Mouse (Mus musculus) telencephalon, adult 2 months (tissue): Measurements from ENCODE around the gene Tenm1.

Experiments
- DNase-seq: peaks from one replicate; pipeline ENCODE4 v3.0.0-alpha.2; 2011; ENCODE audit warnings: low read depth, low spot score

The Tenm1 gene

DNA sequence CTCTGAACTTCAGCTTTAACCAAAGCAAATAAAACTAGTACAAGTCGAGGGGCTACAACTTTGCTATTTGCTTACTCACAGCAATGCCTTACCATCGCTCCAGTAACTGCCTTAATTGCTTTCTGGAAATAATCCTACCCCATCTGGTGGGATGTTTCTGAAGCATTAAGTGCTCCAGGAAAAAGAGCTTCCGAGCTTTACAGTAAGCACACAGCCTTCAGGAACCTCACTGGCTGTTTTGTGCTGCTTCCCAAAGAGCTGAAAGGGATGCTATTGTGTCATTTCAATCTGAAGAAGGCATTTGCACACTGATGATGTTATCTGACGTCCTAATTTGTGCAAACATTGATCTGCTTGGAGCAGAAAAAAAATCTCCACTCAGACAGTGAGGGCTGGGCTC, 647.4 kb downstream of the Tenm1 start:
- DNase-seq = no peak

DNA sequence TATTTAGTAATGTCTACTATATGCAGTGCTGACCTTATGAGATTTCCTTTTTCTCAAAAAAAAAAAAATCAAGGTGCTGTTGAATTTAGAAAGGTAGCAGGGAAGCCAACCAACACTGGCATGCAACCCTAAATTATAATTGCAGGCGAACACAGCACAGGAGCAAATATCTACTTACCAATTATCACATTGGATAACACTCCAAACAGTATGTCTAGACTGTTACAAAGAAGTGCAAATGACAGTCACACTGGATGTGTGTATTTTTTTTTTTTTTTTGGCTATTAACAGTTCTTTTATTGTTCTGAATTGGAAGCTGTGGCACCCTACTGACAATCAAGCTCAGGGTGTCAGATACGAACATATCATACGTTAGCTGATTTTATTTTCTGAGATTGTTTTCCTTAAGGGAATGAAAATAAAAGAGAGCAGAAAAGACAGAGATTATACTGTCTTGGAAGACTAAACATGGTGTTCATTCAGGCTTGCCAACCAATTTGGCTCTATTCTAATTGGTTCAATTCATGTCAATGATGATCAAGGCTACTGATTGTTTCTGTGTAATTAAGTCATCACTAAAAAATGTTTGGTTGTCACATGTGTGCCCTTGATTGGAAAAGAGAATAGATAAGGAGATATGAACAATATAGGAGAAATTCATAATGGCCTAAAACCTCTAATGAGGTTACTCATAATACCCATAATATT, 710.7 kb downstream of the Tenm1 start:
- no peak for DNase-seq

DNA sequence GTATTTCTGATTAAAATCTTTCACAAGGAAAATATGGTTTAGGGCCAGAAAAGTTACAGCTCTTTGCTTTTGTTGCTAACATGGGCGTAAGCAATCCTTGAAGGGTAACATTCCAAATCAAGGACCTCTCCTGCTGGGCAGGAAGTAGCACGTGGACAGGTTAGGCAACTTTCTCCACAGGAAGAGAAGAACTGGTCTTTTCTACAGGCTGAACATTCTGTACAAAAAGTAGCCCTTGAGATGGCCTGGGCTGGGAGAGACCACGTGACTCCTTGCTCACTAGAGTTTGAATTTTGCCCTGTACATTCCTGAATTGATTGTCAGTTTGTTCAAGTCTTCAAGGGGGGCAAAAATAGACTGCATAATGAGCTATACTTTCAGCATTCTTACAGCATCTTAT, 728.6 kb downstream of the Tenm1 start:
- no peak for DNase-seq

DNA sequence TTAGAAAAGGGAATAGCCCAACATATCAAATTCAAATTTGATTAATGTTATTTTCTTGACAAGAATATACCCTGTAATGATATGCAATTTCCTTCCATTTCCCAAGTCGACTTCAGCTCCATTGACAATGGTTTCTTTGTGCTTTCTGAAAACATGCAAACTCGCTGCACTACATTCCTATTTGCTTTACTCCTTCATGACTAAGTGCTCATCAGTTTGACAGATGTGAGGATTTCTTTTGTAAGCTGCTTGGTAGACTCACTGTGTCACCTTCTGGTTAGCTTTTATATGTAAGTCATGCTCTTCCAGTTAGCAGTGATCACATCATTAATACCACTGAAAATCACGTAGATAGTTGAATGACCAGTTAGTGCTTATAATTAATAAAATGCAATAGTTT, 781.8 kb downstream of the Tenm1 start:
- DNase-seq = no peak

DNA sequence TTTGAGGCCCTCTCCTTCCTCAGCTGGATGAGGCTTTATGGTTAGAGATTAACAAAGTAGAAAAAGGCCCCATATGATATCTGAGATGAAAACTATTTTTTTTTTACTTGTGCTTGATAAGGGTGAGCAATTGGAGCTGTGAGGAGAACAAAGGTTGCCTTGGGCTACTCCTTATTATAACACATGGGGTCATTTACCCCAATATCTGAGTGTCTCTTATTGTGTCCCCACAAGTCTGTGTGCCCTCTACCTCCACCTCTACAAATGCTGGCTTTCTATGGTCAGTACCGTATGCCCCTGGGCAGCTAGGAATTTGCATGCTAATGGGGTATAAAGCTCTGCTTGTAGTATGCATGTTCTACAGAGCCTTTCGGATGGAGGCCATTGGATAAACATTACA, 848.4 kb downstream of the Tenm1 start:
- DNase-seq = no peak

DNA sequence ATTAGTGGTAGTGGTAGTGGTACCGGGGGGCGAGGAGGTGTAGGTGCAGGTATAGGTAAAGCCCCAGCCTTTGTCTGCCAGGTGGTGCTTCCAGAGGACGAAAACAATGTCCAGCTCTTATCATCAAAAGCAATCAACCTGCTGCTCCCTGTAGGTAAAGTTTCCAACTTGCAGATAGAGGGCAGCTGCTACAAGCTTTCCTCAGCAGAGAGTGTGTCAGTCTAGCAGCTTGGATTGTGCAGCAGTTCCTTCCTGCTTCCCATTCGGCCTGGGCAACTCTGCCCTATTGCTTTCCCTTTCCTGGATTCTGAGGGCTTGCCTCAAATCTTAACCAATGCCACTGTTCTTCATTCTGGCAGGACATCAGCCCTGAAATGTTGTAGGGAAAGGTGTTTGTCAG, 870.2 kb downstream of the Tenm1 start:
- DNase-seq = no peak

DNA sequence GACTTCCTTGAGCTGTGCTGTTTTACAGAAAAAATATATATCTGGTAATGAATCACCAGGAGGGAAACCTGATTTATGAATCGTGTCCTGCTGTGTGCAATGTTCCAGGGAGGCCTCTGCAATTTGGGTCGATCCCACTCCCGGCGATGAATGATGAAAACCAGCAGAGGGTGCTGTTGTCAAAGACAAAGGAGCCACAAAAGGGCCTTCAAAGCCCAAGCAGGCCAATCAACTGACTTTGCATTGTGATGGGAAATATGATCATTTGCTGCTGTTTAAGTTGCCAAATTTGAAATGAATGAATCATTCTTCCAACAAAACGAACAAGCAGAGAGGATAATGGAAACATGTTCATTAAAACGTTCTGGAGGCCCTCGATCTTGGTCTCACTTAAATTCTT, 871.6 kb downstream of the Tenm1 start:
- DNase-seq = peak; percentile 43

DNA sequence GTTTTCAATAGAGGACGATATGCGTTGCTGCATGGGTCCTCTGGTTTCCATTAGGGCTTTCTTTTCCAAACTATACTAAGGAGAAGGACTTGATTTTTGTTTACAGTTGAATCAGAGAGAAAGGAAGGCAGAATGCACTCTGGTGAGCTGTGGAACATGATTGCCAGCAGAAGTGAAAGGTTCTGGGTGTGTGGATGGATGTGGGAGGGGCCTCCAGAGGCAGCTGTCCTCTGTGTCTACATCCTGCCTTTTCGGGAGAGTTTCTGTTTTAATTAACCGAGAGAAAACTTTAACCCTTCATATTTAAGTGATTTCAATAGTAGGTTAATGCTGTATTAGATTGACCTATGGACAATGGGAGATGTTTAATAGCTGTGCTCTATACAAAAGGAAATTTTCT, 880.4 kb downstream of the Tenm1 start:
- DNase-seq = no peak

DNA sequence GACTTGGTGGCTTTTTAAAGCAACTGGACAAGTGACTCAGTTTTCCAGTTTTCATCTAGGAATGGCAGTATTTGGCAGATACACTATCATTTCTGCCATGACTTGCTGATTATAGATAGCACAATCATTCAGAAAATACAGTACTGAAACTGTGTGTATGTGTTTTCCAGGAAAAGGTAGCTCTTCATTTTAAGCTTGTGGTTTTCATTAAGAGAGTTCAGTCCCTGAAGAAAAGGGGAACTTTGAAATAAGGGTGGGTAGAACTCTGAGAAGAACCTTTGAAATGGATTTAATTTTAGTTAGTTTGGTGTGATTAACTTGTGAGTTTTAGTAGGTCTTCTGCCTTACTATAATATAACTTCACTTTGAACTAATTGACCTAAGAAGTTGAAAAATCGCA, 883.9 kb downstream of the Tenm1 start:
- DNase-seq = no peak

DNA sequence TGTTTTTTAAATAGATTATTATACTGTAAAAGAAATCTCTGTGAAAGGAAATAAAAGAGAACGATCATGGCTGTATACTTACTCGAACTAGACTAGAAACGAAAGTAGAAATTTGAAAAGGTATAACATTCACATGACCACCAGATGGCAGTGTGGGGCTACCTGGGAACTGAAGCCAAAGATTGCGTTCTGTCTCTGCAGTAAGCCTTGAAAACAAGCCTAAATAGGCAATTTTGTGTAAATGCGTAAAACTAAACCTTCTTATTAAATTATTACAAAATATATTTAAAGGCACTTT, 888.2 kb downstream of the Tenm1 start:
- DNase-seq = peak; percentile 57

DNA sequence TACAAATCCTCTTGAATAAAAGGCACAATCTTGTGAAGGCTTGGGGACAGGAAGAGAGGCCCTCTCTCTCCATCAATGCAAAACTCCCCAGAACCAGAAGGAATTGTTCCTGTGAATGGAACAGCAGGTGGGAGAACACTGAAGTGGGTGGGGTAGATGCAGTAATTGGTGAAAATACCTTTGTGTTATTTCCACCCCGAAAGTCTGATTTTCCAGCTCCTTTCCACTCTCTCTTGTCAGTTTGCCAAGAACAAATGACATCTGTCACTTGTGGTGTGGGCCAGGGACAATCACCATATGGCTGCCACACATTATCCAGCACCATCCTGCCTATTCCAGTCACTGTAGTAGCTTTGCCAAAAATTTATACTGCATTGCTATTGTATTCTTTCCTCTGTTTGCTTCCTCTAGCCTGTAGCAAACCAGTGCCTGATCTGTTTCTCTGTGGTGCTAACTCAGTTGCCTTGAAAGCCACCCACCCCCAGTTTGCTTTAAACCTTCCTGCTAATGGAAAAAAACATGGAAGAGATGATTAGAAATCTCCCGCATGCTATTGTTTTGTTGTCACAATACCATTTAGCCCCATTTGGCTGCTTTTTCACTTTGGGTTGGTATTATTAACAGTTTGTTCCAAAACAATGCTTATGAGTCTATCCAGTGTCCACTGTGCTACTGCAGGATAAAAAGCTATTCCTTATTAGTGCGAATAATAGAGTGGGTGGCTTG, 888.7 kb downstream of the Tenm1 start:
- peak; percentile 16 for DNase-seq

DNA sequence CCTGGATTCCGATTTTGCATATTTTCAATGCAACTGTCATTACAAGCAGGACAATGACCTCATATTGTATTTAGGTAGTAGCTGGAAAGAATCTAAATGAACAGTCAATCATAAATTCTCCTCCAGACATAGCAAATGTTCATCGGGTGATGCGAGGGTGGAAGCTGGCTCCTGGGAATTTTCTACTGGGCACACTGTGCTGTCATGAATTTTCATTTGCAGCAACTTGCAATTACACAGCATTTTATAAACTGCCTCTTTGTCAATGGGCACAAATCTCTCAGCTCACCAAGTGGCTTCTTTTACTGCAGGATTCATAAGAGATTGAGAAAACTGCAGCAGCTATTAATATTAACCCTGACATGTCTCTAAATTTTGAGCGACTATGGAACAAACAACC, 898.2 kb downstream of the Tenm1 start:
- DNase-seq = peak; percentile 9

DNA sequence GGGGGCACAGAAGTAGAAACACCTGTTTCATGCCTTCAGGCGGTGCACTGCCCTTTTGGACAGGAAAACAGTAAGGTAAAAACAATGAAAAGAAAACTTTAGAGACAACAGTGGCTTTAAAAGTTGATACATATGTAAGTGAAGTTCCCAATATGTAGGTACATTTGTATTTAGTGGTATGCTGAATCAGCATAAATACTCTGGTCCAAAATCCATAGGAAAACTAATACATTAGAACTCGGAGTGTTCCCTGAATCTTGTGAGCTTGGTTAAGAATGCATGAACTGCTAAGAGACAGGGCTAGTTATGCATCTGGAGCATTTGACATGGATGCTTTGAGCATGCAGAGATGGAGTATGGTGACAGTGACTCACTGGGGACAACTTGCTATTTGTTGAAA, 906.1 kb downstream of the Tenm1 start:
- DNase-seq = no peak

DNA sequence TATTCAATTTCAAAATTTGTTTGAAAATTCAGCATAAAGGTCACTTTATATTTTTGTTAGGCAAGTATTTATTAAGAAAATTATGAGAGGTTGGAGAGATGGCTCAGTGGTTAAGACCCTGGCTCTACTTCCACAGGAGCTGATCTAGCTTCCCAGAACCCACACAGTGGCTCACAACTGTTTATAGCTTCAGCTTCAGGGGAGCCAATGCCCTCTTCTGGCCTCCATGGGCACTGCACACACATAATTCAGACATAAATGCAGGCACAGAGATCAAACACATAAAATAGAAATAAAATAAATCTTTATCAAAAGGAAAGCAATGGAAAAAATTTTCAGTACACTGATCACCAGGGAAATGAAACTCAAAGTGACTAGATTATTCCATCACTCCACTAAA, 916.4 kb downstream of the Tenm1 start:
- no peak for DNase-seq

DNA sequence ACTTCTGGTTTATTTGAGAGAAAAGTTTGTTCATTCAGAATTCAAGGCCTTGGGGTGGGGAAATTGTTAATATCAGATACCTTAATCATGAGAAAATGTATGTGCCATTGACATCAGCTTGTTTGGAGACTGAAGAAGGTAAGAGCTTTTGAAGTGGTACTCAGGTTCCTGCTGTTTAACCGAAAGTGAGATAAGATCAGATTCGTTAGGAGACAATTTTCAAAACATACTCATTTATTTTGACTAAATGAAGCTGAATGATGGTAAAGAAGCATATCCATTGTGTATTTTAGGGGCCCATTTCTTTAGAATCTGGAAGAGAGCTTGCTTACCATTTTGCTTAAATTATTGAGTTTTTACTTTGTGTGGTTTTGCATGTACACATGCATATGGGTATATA, 917.8 kb downstream of the Tenm1 start:
- DNase-seq = no peak

DNA sequence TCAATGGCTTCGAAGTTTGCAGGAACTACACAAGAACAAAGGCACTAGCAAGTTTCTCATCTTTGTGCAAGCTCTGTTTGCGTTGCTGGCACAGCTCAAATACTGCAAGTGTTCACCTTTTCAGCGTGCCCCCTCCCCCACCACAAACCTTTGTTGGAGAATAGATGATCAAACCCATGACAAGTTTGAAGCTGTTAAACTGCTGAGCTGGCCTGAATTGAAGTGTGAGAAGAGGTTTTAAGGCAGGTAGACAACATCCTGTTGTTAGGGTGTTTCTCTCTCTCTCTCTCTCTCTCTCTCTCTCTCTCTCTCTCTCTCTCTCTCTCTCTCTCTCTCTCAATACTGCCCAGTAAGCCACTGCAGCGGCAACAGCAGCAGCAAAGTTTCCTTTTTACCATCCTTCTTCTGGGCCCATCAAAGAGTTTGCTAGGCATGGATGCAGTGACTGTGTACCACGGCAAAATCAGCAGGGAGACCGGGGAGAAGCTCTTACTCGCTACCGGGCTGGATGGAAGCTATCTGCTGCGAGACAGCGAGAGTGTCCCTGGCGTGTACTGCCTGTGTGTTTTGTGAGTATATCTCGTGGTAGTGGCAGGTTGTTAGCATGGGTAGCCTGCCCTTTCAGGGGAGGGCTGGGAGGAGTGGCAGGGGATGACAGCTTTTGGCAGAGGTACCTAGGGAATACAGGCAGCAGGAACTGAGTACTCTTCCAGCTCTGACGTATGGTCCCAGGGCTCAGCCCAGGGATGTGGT, 926.5 kb downstream of the Tenm1 start, which contains the start of gene Sh2d1a:
Gene Sh2d1a, plus strand, starts transcription at position 163 of the 753 bp plus-strand sequence.
- DNase-seq = no peak

DNA sequence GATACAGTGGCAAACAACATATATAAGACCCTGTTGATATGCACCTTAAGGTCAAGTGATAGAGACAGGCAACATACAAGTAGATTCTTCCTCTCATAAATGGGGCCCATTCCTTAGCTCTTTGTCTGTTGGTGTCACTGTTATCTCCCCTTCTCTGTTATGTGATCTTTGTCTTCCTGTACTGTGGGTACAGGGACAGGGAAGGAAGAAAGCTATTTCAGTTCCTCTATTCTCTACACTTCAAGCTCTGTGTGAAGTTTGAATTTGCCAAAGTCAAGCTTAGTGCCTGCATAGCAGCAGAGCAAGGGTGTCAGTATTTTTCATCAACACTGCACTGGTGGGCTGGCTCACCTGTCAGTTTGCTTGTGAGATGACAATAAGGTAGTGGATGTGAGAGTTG, 928.4 kb downstream of the Tenm1 start:
- no peak for DNase-seq

DNA sequence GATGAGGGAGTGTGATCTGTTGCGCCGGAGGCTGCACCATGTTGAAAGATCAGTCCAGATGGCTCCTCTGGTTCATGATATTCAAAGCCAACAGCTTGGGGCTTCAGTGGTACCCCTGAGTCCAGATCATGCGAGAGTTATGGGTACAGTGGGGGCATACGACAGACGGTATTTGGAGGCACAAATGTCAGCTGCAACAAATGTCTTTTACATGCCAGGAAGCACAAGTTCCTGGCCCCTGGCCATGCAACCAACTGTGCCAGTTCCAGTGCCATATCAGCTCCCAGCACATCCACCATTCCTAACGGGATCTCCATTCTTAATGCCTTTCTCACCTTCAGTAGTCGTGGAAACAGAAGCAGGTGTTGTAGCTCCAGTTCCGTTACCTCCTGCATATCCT, 938.6 kb downstream of the Tenm1 start:
- DNase-seq = no peak

DNA sequence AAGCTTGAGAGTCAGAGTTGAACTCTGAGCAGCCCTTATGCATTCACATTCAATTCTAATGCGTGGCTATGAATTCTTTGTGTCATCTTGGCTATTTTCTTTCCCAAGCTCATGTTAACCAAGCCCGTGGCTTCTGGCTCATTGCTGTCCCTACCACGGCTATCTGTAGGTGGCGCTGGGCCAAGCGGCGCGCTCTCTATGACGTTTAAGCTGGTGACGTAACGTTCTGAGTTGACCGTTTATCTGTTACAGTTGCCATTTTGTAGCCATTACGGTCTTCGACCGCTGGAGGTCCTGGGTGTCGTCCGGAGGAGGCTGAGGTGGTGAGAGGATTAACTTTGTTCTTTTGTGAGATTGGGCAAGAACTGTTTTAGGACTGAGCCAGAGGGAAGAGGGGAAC, 939.5 kb downstream of the Tenm1 start, which contains the start of gene Tex13c2:
Gene Tex13c2, plus strand, starts transcription at position 246 of the 400 bp plus-strand sequence.
- DNase-seq = no peak
